Mouse (Mus musculus) C2C12 (cell line): Measurements from ENCODE around the gene Fermt2.

Source experiments
- CEBPB ChIP-seq: IDR thresholded peaks from one replicate; pipeline ENCODE4 v1.6.1; 2011; ENCODE audit warnings: low read depth, mild to moderate bottlenecking, control low read depth, moderate library complexity
- CTCF ChIP-seq: IDR thresholded peaks from one replicate; pipeline ENCODE4 v1.5.1; 2011; ENCODE audit not compliant: control insufficient read depth, insufficient read depth, insufficient read length
- FOSL1 ChIP-seq: IDR thresholded peaks from one replicate; pipeline ENCODE4 v1.8.0; 2011; ENCODE audit warnings: mild to moderate bottlenecking, low read length; ENCODE audit not compliant: poor library complexity, insufficient read depth, severe bottlenecking
- MYOD1 ChIP-seq: IDR thresholded peaks from one replicate; pipeline ENCODE4 v1.6.1; 2011; ENCODE audit warnings: low read depth; ENCODE audit not compliant: control insufficient read depth, insufficient read length
- USF1 ChIP-seq: IDR thresholded peaks from one replicate; pipeline ENCODE4 v1.6.1; 2011; ENCODE audit warnings: low read depth, mild to moderate bottlenecking, control low read depth, moderate library complexity

- TF ChIP-seq USF1: no peak
- TF ChIP-seq CTCF: no peak
- peak; percentile 58 for TF ChIP-seq MYOD1
- peak; percentile 51 for TF ChIP-seq FOSL1
- no peak for TF ChIP-seq CEBPB
Observed at GRCm38 (mm10) chr14:45492038-45492437, 37.9 kb downstream of the Fermt2 start.
